Mouse (Mus musculus) left cerebral cortex, adult 9 months (tissue): ENCODE results near the gene Nanog.
"Not testable (repeated sequence)": the region's sequence is repeated elsewhere in the genome, so short reads cannot be mapped to it uniquely, and the experiment has no call there.

Experiments
- DNase-seq, 2 experiments: peaks; one replicate each; pipeline ENCODE4 v3.0.0; 2022; ENCODE audit warnings: low spot score in 2 of 2

The Nanog gene

DNA sequence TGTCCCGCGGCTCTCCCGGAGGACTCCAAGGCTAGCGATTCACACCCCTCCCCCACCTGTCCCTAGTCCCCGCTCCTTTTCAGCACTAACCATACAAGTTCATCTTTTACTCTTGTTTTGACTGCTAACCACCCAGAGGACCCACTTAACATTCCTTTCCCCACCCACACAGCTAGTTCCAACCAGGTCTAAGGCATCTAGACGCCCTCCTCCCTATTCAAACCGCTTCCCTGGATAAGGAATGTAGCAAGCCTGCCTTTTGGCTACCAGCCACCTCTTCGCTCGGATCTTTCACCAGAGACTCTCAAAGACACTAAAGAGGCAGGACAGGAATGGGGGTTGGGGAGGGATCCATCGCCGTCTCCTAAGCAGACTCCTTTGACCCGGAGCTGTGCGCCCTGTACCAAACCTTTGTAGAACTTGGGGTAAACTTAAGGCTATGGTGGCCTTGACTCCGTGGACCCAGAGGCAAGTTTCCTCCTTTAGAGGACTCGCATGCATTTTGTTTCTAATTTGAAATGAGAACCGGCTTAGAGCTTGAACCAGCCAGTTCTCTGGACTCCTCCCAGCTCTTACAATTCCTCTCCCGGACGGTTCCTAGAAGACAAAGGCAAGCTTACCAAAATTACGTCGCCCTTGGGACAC lies 4.7 kb upstream of the Nanog start:
- no peak for DNase-seq

DNA sequence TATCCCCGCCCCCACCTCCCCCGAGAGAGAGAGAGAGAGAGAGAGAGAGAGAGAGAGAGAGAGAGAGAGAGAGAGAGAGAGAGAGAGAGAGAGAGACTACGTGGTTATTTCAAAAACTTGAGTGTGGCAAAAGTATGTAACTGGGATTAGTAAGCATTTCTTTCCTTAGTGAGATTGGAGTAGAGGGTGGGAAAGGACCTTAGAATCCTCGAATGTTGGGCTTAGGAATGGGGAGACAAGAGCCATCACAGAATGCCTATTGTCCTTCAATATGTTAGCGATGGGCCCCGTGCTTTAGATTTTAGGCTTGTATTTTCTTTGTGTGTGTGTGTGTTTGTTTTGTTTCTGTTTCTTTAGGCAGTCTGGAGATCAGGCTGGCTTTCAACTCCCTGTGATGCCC lies 4.0 kb upstream of the Nanog start:
- DNase-seq: no peak

DNA sequence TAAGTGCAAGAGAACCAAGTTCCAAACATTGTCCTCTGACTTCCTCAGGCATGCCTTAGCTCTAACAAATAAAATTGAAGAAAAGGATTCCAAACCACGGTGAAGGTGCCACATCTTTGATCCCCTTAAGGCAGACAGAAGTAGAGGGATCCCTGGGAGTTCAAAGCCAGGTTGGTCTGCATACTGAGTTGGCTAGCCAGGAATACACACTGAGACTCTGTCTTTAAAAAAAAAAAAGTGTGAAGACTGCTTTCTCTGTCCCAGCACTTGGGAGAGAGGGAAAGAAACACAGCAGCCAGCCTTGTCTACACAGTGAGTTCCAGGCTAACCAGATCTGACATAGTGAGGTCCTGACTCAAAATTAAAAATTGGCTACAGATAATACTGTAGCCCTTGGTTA lies 3.6 kb upstream of the Nanog start:
- DNase-seq: no peak

DNA sequence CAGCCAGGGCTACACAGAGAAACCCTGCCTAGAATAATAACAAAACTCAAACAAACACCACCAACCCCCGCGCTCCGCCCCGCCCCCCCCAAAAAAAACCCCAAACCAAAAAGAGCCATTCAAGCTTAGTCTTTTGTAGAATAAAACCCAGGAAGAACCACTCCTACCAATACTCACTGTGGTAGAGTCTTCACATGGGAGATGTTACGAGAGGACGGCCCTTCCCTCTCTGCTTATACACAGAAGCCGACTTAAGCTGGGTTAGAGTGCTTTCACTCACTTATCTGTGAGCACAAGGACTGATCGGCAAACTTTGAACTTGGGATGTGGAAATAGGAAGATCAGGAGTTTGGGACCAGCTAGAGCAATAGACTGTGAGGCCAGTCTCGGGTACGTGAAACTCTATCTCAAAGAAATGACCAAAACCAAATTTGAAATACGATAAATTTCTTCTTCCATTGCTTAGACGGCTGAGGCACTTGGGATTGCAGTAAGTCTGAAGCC lies 900 bp upstream of the Nanog start:
- no peak for DNase-seq

DNA sequence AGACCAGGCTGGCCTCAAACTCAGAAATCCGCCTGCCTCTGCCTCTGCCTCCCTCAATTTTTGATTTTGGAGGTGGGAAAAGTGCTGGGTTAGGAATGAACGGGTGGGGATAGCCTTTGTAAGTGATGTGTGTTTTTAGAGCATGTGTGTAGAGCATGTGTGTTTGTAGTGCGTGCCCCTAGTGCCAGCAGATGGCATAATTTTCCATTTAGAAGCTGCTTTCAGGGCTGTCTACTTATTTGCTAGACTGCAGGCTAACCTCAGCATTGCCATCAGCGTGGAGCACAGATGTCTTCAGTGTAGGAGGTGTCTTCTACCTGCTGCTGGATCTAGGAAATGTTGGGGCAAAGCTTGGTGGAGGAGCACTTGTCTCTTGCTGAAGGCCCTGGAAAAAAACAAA lies 1.5 kb downstream of the Nanog start:
- DNase-seq: no peak

DNA sequence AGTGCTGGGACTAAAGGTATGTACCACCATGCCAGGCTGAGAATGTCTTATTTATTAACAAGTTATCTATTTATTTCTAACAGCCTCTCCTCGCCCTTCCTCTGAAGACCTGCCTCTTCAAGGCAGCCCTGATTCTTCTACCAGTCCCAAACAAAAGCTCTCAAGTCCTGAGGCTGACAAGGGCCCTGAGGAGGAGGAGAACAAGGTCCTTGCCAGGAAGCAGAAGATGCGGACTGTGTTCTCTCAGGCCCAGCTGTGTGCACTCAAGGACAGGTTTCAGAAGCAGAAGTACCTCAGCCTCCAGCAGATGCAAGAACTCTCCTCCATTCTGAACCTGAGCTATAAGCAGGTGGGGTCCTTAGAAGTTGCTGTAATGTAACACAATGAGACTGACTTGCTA lies 4.2 kb downstream of the Nanog start:
- no peak for DNase-seq

DNA sequence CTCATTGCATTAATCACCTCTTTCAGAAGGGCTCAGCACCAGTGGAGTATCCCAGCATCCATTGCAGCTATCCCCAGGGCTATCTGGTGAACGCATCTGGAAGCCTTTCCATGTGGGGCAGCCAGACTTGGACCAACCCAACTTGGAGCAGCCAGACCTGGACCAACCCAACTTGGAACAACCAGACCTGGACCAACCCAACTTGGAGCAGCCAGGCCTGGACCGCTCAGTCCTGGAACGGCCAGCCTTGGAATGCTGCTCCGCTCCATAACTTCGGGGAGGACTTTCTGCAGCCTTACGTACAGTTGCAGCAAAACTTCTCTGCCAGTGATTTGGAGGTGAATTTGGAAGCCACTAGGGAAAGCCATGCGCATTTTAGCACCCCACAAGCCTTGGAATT lies 5.8 kb downstream of the Nanog start:
- not testable (repeated sequence) for DNase-seq

DNA sequence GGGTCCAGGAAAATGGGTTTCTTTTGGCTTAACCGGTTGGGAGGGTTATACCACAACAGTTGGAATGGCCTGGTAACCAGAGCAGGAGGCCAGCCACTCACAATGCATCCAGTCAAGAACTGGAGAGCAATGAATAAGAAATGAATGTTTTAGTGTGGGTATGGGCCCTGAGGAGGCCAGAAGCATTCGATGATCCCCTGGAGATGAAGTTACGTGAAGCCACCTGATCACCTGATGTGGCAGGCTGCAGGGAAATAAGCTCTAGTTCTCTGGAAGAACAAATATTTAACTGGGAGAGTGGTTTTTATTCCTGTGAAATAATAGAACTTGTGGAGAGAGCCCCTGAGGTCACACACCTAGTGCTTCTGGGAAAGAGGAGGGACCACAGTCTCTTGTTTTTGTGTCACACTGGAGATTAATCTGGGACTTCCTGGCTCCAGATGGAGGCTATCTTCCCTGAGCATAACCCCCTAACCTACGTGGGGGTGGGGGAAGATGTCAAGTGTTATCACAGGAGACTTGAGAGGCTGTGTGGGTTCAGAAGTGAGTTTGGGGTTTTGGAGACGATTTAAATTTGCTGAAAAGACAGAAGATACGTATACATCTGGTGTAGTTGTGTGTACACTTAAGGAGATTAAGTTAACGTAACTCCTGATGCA lies 7.5 kb downstream of the Nanog start:
- no peak for DNase-seq

DNA sequence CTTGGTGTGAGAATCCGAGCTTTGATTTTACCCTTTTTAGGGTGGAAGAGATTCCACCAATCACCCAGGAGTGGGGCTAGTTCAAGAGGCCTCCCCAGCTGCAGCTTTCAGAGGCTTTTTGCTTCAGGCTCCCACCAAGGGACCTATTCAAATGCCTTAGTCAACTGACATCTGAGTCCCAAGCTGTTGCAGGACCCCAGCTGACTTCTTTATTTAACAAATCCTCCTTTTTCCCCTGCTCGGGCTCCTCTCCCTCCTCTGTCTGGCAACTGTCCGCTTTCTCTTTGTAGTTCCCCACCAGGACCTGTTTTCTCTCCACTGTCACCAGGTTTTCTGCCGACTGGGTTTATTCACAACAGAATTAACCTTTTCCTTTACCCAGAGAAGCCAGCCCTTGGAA lies 8.6 kb downstream of the Nanog start:
- no peak for DNase-seq

DNA sequence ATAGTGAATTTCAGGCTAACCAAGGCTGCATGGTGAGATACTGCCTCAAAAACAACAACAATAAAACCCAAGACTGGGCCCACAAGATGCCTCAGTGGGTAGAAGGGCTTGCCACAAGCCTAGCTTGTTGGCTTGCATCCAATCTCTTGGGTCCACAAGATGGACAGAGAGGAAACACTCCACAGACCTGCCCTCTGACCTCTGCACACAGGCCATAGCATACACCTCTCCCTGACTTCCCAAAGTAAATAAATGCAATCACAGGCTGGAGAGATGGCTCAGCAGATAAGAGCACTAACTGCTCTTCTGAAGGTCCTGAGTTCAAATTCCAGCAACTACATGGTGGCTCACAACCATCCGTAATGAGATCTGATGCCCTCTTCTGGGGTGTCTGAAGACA lies 10.9 kb downstream of the Nanog start:
- DNase-seq: not testable (repeated sequence)

DNA sequence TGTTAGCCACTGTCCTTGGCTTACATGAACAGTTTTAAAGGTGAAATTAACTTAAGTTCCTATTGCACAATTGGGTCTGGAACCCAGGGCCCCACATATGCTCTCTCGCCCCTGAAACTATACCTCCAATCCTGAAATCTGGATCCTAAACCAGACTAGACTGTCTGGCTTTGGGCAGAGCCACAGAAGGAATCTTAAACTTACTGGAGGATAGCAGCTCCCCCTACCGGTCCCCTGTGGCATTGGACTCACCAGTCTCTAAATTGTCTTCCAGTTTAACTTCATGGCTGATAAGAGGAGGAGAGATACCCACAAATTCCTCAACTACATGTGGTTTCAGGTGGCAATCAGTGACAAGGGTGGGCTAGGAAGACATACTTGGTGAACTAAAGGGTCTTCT lies 12.7 kb downstream of the Nanog start:
- peak in 1 of 2 experiments; percentile 81 for DNase-seq

DNA sequence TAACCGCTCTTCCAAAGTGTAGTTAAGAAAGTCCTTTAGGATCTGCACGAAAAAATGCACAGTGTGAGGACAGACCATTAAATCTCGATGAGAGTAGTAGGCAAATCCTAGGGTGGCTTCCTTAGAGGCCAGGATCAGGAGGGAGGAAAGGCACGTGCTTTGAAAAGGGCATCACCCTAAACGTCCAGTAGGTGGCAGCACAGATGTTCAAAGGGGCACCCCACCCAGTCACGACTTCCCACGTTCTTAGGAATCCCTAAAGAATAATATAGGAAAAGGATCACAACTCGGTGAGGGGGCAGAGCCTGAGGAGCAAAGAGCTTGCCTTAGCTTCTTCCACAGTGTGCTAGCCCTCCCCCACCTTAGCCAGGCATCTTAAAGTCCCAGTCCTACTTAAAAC lies 32.7 kb downstream of the Nanog start:
- peak in 1 of 2 experiments; percentile 81 for DNase-seq

DNA sequence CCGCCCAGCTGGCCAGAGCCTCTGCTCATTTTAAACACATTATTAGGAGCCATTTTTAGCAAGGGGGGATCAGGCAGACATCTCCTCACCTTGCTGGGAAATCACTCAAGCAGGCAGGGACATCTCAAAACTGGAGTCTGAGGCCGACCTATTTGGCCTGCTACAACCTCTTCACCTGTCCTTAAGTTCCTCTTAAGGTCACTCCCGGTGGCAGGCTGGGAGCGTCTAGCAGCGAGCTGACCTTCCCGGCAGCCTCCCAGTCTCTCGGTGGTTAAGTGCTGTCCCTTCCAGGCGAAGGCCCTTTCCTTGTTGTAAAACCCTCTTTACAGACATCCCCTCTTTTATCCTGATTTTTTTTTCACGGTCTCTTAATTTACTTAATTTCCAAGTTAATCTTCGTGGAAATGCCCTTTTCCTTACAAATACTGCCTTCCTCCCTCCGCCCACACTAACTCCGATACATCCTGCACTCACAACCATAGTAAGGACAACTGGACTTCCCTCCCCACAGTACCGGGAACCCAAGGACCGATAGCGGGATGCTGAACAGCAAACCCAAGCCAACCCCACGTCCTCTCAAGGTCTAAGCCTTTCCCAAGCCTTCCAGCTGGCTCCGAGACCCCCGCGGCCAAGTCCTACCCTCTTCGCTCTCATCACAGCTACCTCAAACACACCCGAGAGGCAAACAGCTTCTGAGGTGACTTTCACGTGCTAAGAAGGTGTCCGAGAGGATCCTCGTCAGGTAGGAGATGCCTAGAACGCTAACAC lies 34.4 kb downstream of the Nanog start:
- DNase-seq: peak in 1 of 2 experiments; percentile 32

DNA sequence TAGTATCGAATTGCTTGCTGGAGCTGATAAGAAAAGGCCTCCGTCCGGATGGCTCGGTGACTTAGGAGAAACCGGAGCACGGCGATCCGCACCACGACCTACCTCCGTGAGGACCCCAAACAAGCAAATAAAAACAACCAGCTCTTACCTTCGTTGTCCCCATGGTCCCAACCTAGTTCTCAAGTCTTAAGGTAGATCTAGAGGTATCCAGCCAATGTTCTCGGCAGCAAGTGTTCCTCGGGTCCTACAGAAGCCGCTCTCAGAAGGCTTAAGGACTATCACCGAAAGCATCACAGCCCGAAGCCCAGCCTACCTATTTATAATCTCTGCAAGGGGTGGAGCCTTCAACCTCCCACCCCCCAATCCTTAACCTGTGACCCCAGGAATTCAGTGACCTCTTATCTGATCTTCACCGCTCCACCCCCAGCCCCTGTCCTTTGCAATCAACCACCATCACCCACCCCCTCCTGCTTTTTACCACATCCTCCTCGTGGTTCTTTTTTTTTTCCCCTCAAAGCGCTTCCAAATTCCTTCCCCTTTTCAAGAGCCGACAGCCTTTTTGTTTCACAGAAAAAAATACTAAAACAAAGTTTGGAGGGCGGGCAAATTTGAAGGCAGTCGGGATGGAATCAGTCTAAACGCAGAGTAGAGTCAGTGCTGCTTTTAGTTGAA lies 35.1 kb downstream of the Nanog start:
- DNase-seq: peak in 1 of 2 experiments; percentile 59

DNA sequence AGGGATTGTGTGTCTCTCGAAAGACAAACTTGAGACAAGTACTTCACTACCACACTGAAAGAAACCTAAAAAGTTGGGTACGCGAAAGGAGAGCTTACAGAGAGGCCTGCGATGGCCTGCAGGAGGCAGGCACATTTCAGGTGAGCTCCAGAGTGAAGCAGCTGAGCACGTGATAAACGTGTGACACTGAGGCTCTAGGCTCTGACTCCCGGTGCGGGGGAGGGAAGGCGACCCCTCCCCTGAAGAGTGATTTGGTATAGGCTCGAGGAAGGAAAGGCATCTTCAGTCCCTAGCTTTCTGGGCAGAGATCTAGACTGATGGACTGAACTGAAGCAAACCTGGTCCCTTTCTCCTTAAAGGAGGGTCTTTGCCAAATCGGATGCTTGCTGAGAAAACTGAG lies 36.1 kb downstream of the Nanog start:
- no peak for DNase-seq

DNA sequence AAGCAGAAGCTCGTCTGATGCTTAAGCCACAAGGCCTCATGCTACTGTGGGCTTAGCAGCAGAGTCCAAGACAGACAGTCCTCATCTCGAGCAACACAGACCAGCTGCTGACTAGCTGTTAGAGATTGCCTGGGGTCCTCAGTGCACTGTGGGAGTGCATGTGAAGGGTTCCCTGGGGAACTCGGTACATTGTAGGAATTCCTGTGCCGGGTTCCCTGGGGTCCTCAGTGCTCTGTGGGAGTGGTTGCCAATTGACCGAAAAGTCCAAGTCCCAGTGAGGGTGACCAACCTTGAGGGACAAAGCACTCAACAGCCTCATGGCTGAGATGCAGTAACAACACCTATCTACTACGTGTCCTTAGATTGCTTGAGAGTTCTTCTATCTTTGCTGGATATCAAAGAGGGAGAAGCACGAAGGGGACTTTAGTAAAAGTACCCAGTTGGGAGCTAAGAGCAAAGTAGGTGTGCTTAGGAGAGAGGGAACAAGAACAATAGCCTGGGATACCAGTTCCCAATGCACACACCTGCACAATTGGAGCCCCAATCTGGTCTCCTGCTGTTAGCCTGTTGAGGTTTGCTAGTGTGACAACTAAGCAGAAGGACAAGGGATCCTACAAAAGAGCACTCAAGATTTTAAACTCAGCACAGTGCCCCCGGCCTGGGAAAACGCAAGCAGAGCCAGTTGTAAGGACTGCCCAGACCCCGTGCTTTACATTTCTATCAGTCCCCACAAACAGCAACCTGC lies 37.4 kb downstream of the Nanog start:
- no peak for DNase-seq

DNA sequence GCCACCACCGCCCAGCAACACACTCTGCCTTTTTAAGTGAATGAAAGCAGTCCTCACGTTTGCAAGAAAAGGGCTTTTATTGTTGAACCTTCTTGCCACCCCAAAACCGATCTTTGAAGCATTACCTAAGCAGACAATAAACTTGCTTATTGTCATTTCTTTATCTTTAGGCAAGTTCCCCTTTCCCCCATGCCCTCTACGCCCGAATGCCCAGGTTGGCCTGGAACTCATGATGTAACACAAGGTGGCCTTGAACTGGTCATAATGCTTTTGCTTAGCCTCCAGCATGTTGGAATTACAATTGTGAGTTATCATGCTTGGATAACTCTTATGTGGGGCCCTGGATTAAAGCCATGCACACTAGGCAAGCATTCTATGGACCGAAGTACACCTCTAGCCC lies 43.3 kb downstream of the Nanog start:
- no peak for DNase-seq

DNA sequence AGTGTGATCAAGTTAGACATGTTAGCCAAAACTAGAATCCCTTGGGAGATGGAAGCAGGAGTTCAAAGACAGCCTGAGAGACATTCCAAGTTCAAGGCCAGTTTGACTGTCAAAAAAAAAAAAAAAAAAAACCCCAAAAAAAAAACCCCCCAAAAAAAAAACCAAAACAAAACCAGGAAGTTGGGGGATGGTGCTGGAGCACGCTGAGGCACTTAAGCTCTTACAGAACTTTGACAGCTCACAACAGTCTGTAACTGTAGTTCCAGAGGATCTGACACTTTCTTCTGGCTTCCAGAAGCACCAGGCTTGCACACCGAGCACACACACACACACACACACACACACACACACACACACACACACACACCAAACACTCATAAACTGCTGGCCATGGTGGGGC lies 48.6 kb downstream of the Nanog start:
- no peak for DNase-seq

DNA sequence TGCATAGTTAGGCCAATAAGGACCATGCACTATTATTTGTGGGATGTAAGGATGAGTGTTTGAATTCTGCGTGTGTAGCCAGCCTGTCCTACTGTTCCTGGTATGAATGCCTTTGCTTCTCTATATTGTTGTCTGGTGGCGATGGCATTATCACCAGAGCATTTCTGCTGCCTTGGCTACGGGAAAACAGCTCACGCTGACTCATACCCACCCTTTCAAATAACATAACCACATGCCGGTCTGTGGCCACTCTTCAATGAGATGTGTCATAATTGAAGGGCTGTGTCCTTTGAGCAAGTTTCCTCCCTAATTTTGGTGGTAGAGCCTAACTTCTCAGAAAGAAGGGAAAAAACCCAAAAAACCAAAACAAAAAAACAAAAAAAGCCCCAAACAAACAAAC lies 51.4 kb downstream of the Nanog start:
- DNase-seq: no peak

DNA sequence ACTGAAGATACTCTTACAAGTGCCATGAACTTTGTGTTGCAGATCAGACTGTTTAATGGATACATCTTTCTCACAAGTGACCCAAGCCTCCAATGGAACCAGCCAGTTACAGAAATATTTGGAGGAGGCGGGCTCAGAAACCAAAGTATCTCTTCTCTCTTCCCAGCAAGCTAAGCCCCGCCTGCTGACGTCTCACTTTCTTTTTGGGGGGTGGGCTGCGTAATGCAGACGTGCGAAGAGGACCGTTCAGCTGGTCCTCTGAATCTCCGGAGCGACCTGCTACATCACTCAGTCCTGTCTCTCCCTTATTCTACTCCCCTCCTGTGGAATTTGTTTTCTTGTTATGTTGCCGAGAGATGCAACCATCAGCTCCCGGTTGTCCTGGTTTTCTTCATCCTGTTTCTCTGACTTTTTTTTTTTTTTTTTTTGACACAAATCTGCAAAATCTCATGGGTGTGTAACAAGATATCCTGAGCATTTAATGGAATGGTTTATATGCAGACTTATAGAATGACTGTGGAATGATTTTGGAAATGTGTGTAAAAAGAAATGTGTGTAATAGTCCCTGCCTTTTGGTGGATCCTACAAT lies 53.8 kb downstream of the Nanog start:
- DNase-seq: peak; percentile 66 to 90

DNA sequence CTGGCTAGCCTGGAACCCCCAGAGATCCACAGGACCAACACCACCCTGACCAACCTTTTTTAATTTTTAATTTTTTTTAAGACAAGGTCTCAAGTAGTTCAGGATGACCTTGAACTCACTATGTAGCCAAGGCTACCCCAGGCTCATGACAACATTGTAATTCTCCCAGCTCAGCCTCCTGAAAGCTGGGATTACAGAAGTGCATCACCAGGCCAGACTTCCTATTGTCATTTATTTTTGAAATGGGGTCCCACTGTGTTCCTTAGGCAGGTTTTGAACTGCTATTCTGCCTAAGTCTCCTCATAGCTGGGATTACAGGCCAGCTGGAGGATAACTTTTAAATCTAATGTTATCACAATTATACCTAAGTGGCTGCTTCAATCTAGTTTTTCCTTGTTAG lies 54.6 kb downstream of the Nanog start:
- no peak for DNase-seq
